Mouse (Mus musculus) T-helper 2 cell (primary cell): ENCODE data around the gene Ap1s1.

Experiments
- in situ Hi-C: fragments of 300-600 bp; cut with MboI, MseI; formaldehyde crosslinking; loops from one replicate; pipeline ENCODE4 v1.15.1; 2025; ENCODE audit warnings: high pct_unique_total_duplicates

The Ap1s1 gene

DNA sequence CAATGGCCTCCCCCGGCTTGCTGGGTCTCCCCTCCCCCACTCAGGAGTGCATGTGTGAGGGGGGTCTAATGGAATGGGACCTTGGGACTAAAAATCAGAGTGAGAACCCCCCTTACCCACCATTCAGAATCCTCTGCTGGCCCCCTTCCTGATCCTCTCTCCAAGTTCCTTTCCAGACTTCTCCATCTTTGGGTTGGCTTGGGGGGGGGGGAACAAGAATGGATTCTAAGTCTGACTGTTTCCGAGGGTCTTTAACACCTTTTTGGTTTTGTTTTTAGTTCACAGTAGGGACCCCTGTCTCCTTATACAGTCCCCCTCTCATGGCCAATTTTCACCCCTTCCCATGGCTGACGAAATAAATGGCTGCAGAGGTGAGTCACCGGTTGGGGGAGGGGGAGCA lies 19.8 kb downstream of the Ap1s1 start, which contains the start of gene Vgf:
TSS of gene Vgf (plus strand) at position 301 of the 400 bp plus-strand sequence.
- in situ Hi-C loops, result loop anchor here (5.0 kb wide), 1 partner anchor 81 kb away; no protein-coding TSS in a partner anchor

DNA sequence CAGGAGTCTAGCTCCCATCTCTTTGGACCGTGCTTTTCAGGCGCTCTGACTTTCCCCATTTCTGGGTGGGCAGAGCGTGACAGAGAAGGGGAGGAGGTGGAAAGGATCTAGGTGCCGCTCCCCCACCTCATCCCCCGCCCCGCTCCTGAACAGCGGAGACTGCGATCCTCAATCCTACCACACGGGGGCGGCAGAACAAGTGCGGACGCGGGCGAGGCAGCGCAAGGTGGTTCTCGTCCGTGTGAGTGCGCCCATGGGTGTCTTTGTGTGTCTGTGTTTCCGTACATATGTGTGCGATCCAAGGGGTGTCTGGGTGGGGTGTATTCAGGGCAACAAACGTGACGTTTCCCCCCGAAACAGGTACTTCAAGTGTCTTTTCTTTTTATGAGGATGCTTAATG lies 20.8 kb downstream of the Ap1s1 start:
- in situ Hi-C loops, result loop anchor here (5.0 kb wide), 1 partner anchor 82 kb away; no protein-coding TSS in a partner anchor

DNA sequence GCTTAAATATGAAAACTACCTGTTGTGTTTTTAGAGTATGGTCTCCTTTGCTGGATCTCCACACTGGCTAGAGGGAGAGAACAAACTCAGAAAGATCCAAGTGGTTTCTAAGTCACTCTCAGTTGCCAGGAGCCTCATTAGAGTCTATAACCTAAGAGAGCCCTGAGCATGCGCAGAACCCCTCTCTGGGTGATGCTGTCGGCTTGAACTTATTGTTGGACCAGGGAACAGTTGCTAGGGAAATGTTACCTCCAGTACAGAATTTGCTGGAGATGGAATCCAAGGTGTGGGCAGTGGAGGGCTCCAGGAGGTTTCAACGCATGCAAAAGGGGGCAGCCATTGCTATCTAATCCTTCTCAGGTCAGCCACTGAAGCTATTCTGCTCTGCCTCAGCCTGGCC lies 21.6 kb downstream of the Ap1s1 start:
- in situ Hi-C loops, result no loop called here

DNA sequence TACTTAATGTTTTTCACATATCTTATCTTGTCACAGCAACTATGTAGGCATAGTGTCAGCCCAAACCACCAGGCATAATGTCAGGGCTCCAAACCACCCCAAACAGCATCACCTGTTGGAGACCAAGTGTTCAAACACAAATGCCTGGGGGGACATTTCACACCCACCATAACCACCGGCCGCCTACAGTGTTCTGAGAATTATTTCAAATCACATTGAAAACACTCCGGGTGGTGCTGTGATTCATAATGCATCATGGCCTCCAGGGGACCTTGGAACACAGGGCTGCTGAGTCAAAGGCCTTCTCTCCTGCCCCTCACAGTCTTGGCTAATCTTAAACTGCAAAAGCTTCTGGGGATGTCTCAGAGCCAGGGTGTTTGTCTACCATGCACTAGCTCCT lies 30.0 kb downstream of the Ap1s1 start:
- in situ Hi-C loops, result loop anchor here (5.0 kb wide), 1 partner anchor 79 kb away; no protein-coding TSS in a partner anchor

DNA sequence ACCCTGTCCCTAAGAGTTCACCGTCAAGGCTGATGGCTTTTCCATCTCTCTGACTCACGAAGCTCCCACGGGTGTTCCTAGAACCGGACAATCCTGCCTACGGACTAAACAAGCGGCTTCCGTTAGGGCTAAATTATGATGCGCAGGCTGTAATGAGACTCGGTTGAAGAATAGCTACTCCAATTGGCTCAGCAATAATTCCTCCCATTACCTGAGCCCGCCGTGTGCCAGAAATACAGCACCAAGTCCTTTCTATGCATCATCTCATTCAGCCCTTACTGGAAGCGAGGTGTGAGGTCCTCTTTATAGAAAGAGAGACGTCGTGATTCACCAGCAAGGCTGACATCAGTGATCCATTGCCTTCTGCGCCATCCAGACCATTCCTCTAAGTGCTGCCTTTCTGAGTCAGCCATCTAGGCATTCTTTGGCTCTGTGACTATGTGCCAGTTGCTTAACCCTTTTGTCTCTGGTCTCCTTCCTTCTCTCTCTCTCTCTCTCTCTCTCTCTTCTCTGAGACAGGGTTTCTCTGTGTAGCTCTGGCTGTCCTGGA lies 33.5 kb downstream of the Ap1s1 start:
- in situ Hi-C loops, result loop anchor here (5.0 kb wide), 1 partner anchor 175 kb away; no protein-coding TSS in a partner anchor

DNA sequence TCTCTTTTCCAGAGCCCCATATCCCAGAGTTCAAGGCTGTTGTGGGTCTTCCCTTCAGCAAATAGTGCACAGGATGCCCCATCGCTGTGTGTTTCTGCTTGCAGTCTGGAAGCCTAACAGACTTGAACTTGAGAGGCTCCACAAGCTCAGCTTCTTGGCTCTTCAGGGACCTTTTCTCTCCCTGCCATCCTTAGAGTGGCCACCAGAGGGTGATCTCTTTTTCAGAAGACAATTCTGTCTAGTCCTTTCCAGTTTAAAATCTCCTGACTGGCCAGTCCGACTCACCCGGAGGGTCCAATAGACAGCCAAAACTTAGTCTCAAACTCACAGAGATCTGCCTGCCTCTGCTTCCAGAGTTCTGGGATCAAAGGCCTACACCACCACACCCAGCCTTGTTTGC lies 35.9 kb downstream of the Ap1s1 start:
- in situ Hi-C loops, result loop anchor here (5.0 to 10.0 kb wide), 2 partner anchors 177 to 265 kb away; no protein-coding TSS in a partner anchor

DNA sequence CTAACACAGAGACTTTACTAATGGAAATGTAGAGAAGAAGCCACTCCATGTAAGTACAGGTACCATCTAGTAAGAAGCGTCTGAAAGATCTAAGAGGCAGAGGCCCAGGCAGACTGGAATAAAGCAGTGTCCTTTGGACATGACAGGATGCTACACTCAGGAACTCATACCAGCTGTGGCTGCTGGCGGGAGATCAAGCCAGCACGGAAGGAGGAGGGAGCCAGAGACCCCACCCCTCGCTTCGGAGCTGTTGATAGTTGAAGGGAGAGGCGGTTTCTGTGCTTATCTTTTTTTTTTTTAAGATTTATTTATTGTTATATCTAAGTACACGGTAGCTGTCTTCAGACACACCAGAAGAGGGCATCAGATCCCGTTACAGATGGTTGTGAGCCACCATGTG lies 38.7 kb downstream of the Ap1s1 start:
- in situ Hi-C loops, result loop anchor here (10.0 kb wide), 1 partner anchor 268 kb away; no protein-coding TSS in a partner anchor

DNA sequence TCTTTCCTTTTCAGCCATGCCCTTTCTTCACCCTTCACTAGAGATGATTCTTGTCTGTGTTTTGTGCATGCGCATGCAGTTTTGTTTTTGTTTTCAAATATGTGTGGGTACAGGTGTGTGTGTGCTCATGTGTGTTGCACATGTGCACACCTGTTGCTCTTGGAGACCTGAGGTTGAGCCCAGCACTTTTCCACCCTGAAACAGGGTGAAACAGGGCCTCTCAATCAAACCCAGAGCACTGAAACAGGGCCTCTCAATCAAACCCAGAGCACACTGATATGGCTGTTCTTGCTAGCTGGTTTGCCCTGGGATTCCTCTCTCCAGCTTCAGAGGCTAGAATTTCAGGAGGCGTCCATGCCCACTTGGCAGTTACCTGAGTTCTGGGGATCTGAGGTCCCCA lies 45.3 kb downstream of the Ap1s1 start:
- in situ Hi-C loops, result loop anchor here (10.0 kb wide), 1 partner anchor 274 kb away; no protein-coding TSS in a partner anchor

DNA sequence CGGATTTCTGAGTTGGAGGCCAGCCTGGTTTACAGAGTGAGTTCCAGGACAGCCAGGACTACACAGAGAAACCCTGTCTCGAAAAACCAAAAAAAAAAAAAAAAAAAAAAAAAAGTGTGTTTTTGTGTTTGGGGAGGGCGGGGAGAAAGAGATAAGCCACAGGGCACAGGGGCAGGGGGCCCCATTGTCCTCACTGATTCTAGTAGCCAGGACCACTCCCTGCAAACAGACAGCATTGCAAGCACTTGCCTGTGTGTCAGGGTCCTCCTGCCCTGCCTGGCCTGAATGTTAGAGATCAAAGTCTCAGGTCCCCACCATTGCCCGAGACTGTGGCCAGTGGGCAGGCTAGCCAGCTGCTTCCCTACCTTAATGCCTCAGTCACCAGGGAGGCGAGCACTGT lies 46.5 kb downstream of the Ap1s1 start:
- in situ Hi-C loops, result no loop called here

DNA sequence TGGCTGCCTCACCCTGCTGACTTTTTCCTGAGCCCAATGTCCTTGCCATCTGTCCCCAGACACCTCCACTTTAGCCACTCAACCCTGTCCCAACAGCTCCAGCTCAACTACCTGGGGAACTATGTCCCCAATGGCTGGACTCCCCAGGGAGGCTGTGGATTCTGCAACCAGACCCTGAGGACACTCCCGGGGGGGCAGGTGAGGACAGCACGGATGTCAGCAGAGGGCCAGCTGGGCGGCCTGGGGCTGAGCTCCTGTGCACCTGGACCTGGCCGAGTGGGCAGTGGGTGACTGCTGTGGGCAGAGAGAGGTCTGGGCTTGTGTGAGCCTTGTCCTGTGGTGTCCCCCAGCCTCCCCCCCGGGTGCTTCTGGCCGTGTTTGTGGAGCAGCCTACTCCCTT lies 56.1 kb downstream of the Ap1s1 start:
- in situ Hi-C loops, result no loop called here

DNA sequence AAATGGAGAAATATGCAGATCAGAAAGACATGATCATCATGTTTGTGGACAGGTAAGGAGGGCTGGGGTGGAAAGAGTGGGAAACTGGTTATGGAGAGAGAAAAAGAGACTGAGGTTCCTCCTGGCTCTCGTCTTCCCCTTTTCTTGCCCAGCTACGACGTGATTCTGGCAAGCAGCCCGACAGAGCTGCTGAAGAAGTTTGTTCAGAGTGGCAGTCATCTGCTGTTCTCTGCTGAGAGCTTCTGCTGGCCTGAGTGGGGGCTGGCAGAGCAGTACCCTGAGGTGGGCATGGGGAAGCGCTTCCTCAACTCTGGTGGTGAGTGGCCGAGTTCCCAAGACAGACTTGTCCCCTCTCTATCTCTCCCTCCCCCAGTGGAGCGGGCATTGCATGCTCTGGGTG lies 57.5 kb downstream of the Ap1s1 start:
- in situ Hi-C loops, result no loop called here

DNA sequence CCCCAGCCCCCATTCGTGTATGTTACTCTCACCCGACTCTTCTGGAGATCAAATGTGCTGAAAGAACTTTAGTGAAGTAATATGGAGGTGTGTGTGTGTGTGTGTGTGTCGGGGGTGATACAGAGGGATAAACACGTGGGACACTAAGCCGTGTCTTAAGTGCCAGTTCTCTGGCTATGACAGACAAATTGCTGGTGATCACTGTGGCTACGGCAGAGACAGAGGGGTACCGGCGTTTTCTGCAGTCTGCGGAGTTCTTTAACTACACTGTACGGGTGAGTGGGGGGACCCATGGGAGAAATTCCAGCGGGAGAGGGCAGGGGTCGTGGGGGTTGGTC lies 58.0 kb downstream of the Ap1s1 start, which contains the start of gene Znhit1:
TSS of gene Znhit1 (minus strand) at position 88 of the 338 bp plus-strand sequence.
- in situ Hi-C loops, result no loop called here

DNA sequence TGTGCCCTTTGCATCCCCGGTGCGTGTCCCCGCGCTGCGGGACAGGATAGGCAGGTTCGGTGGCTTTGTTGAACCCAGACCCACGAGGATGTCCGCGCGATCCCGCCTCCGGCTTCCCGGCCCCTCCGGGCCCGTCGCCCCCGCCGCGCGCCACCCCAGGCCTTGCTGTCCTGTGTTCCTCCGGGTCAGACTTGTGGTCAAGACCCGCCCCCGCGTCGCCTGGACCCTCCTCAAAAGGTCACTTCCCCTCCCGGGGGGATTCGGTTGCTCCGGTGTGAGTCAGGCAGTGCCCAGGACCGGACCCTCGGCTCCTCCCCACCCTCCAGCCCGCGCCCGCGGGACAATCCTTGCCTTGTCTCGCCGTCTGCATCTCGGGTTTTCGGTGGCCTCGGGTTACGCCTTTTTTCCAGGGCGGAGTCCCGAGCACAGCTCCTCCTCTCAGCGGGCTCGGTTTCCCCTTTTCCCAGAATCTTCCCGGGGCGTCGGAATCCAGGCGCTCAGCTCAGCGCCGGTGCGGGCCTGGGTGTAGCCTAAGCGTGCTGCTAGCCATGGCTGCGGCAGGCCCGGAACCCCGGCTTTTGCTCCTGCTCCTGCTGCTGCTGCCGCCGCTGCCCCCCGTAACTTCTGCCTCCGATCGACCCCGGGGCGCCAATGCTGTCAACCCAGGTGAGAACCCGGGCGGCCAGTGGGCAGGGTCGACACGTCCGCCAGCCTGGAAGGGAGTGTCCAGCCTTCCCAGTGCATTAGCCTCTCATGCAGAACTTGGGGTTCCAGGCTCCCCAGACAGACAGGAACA lies 58.6 kb downstream of the Ap1s1 start:
- in situ Hi-C loops, result no loop called here

DNA sequence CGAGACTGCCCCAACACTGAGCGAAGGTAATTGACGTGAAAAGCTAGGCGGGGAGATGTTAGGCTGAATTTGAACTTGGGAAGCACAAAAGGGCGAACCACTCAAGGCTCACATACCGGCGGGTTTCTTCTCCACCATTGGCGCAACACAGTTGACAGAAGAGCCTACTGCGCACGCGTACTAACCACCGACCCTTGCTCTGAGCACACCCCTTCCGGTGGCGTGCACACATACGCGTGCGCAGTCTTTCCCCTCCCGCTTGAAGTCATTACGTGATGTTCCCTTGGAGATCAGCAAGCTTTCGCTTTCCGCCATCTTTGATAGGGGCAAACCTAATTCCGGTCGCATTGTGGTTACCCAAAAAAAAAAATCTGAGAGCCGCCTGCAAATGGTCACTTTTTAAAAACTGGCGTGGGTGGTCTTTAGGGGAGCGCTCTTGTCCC lies 59.2 kb downstream of the Ap1s1 start, which contains the start of gene Plod3:
TSS of gene Plod3 (plus strand) at position 325 of the 443 bp plus-strand sequence.
- in situ Hi-C loops, result no loop called here
